Mouse (Mus musculus) intestine, embryonic 14.5 days (tissue): ENCODE measurements at regions not wholly inside any gene's neighbourhood (a gene's known extent, or its start where the extent isn't known, plus 50 kb on each side); places are given as distances from the start of the nearest gene placed in this dataset.
"Not testable (repeated sequence)": the region's sequence is repeated elsewhere in the genome, so short reads cannot be mapped to it uniquely, and the experiment has no call there.

Source experiments
- ATAC-seq: fragments of 200-750 bp; cut with Nextera tagmentation; replicated peaks from 2 replicates; pipeline ENCODE4 v1.8.0; 2017; ENCODE audit warnings: low read depth, moderate number of reproducible peaks, moderate TSS enrichment, moderate library complexity; ENCODE audit not compliant: low FRiP score, low TSS enrichment
- DNase-seq: peaks from one replicate; pipeline ENCODE4 v3.0.0-alpha.2; 2018; ENCODE audit warnings: low spot score
- H3K27ac ChIP-seq: fragments of 300-500 bp; sonication (generic); 2 replicates; pipeline ENCODE4 v1.5.1; 2014; ENCODE audit warnings: low read depth, mild to moderate bottlenecking, control low read depth
- H3K27me3 ChIP-seq: fragments of 300-500 bp; sonication (generic); replicated peaks from 2 replicates; pipeline ENCODE4 v1.6.1; 2014; ENCODE audit warnings: low read length, control low read depth; ENCODE audit not compliant: control insufficient read depth, insufficient read depth
- H3K36me3 ChIP-seq: fragments of 300-500 bp; sonication (generic); 2 replicates; pipeline ENCODE4 v1.6.1; 2014; ENCODE audit warnings: low read length, control low read depth; ENCODE audit not compliant: control insufficient read depth, insufficient read depth
- H3K4me1 ChIP-seq: fragments of 300-500 bp; sonication (generic); replicated peaks from 2 replicates; pipeline ENCODE4 v1.6.1; 2014; ENCODE audit warnings: low read length, control low read depth, mixed read lengths; ENCODE audit not compliant: control insufficient read depth, insufficient read depth
- H3K4me2 ChIP-seq: fragments of 300-500 bp; sonication (generic); 2 replicates; pipeline ENCODE4 v1.6.1; 2014; ENCODE audit warnings: low read length
- H3K4me3 ChIP-seq: fragments of 300-500 bp; sonication (generic); 2 replicates; pipeline ENCODE4 v1.5.1; 2014; ENCODE audit warnings: low read depth, low read length, control low read depth, mixed read lengths
- H3K9ac ChIP-seq: fragments of 300-500 bp; sonication (generic); 2 replicates; pipeline ENCODE4 v1.6.1; 2014; ENCODE audit warnings: mild to moderate bottlenecking, low read length
- H3K9me3 ChIP-seq: fragments of 300-500 bp; sonication (generic); 2 replicates; pipeline ENCODE4 v1.6.1; 2016; ENCODE audit warnings: low read length, control low read depth; ENCODE audit not compliant: control insufficient read depth
- WGBS: fragments of 180-500 bp; shearing (Covaris S2); extraction: QIAGEN DNeasy Blood & Tissue Kit; methylation state at CpG from one replicate; pipeline ENCODE4 v1.1.7; 2014; 5-methylcytosine and 5-hydroxymethylcytosine counted together

GRCm38 (mm10) chr1:23316288-23316687 lies 81.3 kb downstream of the Ogfrl1 start:
- not testable (repeated sequence) for H3K36me3 ChIP-seq, DNase-seq, H3K9me3 ChIP-seq, H3K27ac ChIP-seq, H3K9ac ChIP-seq, H3K27me3 ChIP-seq, H3K4me1 ChIP-seq, H3K4me2 ChIP-seq, ATAC-seq, H3K4me3 ChIP-seq
- 96% methylated on average over 2 of the region's 2 CpGs for WGBS

DNA sequence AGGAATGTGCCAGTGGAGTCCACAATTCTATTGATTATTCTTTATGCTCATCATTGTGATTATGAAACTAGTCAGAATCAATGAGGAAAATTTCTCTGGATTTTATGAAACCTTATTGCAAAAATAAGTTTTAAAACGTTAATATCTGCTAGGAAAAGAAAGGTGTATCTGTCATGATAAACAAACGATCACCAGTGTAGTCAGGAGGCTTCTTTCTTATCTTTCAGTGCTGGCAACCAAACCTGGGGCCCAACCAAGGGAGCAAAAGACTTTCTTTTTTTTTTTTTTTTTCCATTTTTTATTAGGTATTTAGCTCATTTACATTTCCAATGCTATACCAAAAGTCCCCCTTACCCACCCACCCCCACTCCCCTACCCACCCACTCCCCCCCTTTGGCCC lies 82.7 kb downstream of the Ogfrl1 start:
- not testable (repeated sequence) for H3K27ac ChIP-seq, H3K36me3 ChIP-seq, H3K9ac ChIP-seq, H3K4me3 ChIP-seq, H3K9me3 ChIP-seq, H3K4me1 ChIP-seq, ATAC-seq, H3K27me3 ChIP-seq, H3K4me2 ChIP-seq, DNase-seq
- WGBS: 82% methylated on average over 2 of the region's 2 CpGs

DNA sequence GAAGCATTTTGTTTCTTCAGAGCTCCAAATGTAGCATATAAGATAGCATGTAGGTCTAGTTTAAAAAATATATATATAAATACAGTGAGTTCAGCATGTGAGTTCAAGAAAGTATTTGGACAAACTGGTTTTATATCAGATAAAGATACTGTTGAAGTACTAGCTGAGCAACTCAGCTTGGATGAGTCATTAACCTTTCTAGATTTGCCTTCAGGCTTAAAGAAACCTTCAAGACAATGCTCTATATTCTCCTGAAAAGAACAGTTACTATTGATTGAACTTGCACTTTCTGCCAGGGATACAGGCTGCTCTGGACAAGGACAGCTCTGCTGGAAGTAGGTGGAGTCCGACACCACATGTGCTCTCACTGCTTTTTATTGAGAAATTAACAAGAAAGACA lies 104.9 kb downstream of the Ogfrl1 start:
- no peak overlapping the region for H3K27ac ChIP-seq
- DNase-seq (no peak), ATAC-seq (no peak)
- no peak overlapping the region for H3K4me3 ChIP-seq
- 90% methylated on average over 1 of the region's 1 CpGs for WGBS
- H3K36me3 ChIP-seq: peaks cover 3% of the 10 kb centered on the region; the same call in 1 of the 2 replicates
- no peak overlapping the region for H3K9ac ChIP-seq
- no peaks in the 10 kb centered on the region for H3K4me1 ChIP-seq
- H3K27me3 ChIP-seq: no peaks in the 10 kb centered on the region
- no peaks in the 10 kb centered on the region for H3K9me3 ChIP-seq
- H3K4me2 ChIP-seq: no peak overlapping the region

DNA sequence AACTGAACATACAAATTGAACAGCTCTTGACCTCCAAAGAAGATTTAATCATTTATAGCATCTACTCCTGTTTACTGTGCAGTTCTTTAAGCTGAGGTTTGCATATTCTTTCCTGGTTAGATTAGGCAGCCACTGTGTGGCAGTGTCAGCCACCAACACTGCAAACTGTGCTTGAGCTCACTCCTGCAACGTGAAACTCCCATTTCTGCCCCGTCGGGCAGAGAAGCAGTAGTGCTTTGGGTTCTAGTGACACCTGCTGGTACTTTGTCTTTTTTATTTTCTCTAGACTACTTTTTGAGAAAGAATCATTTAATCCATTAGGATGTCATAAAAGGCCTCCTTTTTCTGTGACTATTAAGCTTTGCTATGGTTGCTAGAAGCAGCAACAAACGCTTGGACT lies 110.8 kb downstream of the Ogfrl1 start:
- DNase-seq (no peak), ATAC-seq (peak; percentile 68; the same call in 1 of the 2 replicates)
- 23% methylated on average over 4 of the region's 4 CpGs for WGBS
- Histone ChIP-seq H3K36me3 (no peaks in the 10 kb centered on the region; the same call in 1 of the 2 replicates), H3K27me3 (no peaks in the 10 kb centered on the region), H3K27ac (no peak overlapping the region), H3K4me2 (no peak overlapping the region), H3K9me3 (no peaks in the 10 kb centered on the region), H3K4me1 (no peaks in the 10 kb centered on the region), H3K4me3 (no peak overlapping the region), H3K9ac (no peak overlapping the region)

- H3K9ac ChIP-seq: no peak overlapping the region
- no peak overlapping the region for H3K4me2 ChIP-seq
- peaks cover 4% of the 10 kb centered on the region; the same call in 1 of the 2 replicates for H3K36me3 ChIP-seq
- H3K9me3 ChIP-seq: no peaks in the 10 kb centered on the region
- 92% methylated on average over 4 of the region's 4 CpGs for WGBS
- no peak overlapping the region for H3K27ac ChIP-seq
- no peaks in the 10 kb centered on the region for H3K27me3 ChIP-seq
- no peak for ATAC-seq
- no peaks in the 10 kb centered on the region for H3K4me1 ChIP-seq
- DNase-seq: no peak
- no peak overlapping the region for H3K4me3 ChIP-seq
Measured at GRCm38 (mm10) chr1:23282870-23283219, 114.7 kb downstream of the Ogfrl1 start.

- 93% methylated on average over 2 of the region's 2 CpGs for WGBS
- H3K4me3 ChIP-seq: no peak overlapping the region
Measured at GRCm38 (mm10) chr1:23282215-23282869, 115.2 kb downstream of the Ogfrl1 start.

GRCm38 (mm10) chr1:23279827-23280226 lies 117.7 kb downstream of the Ogfrl1 start:
- Histone ChIP-seq H3K4me3 (no peak overlapping the region), H3K27me3 (no peaks in the 10 kb centered on the region), H3K4me2 (no peak overlapping the region), H3K36me3 (peaks cover 4% of the 10 kb centered on the region; the same call in 1 of the 2 replicates), H3K9me3 (no peaks in the 10 kb centered on the region), H3K27ac (no peak overlapping the region), H3K4me1 (no peaks in the 10 kb centered on the region), H3K9ac (no peak overlapping the region)
- DNase-seq (no peak), ATAC-seq (no peak)
- 84% methylated on average over 2 of the region's 2 CpGs for WGBS

More at GRCm38 (mm10) chr1:23282215-23282869, 115.2 kb downstream of the Ogfrl1 start:
- Histone ChIP-seq H3K9me3 (no peaks in the 10 kb centered on the region), H3K4me1 (no peaks in the 10 kb centered on the region), H3K36me3 (peaks cover 4% of the 10 kb centered on the region; the same call in 1 of the 2 replicates), H3K4me2 (no peak overlapping the region), H3K27ac (no peak overlapping the region), H3K27me3 (no peaks in the 10 kb centered on the region), H3K9ac (no peak overlapping the region)
- ATAC-seq (no peak), DNase-seq (no peak)

DNA sequence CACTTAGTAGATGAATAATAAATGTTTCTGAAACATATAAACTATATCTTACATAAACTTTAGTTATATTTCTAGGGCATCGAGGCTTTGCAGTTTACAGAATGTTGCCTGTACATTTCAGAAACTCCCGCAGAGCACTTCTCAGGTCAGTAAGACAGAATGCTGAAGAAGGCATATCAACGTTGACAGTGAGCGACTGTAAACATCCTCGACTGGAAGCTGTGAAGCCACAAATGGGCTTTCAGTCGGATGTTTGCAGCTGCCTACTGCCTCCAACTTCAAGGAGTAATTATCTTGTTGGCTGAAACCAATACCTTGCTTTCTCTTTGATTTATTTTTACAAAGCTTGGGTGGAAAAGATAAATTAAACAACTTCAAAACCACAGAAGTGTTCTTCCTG lies 125.5 kb downstream of the Ogfrl1 start:
- ATAC-seq (no peak), DNase-seq (no peak)
- no peak overlapping the region for H3K9ac ChIP-seq
- no peaks in the 10 kb centered on the region; the same call in 1 of the 2 replicates for H3K36me3 ChIP-seq
- H3K9me3 ChIP-seq: no peaks in the 10 kb centered on the region
- no peaks in the 10 kb centered on the region for H3K27me3 ChIP-seq
- no peak overlapping the region for H3K27ac ChIP-seq
- whole genome bisulfite sequencing: 24% methylated on average over 6 of the region's 6 CpGs
- H3K4me2 ChIP-seq: no peak overlapping the region
- peaks cover 12% of the 10 kb centered on the region for H3K4me1 ChIP-seq
- no peak overlapping the region for H3K4me3 ChIP-seq
